Mouse (Mus musculus) spleen, adult 2 months (tissue): Measurements from ENCODE around the gene Flywch1.

Experiments used
- CTCF ChIP-seq: fragments of 200-500 bp; IDR thresholded peaks from 2 replicates; pipeline ENCODE4 v1.5.1; 2011; ENCODE audit warnings: mild to moderate bottlenecking, inconsistent platforms; ENCODE audit not compliant: insufficient read depth, insufficient read length, insufficient replicate concordance; ENCODE audit errors: extremely low read depth
- POLR2A ChIP-seq: fragments of 200-500 bp; IDR thresholded peaks from 2 replicates; pipeline ENCODE4 v1.6.1; 2011; ENCODE audit warnings: low read depth, low read length, inconsistent platforms

DNA sequence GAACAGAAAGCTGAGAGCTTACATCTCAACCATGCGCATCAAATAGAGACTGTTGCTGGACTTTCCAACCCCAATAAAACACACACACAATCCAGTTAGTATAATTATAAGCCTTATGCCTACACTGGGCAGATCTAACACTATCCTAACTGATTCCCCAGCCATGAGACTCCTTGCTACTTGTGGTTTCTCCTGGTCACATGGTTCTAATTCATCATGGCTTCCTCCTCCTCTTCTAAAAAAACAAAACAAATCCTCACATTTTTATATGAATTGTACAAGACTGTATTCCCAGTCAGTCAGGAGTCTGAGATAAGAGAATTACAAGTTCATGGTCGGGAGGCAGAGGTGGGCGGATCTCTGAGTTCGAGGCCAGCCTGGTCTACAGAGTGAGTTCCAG is 17.6 kb upstream of the Flywch1 start:
- TF ChIP-seq CTCF (no peak), POLR2A (no peak)
